Mouse (Mus musculus) thymus, adult 2 months (tissue): ENCODE measurements around the gene Atg9b. TPM values are rescaled to one million over a fixed set of nuclear protein-coding genes. Genes with fewer than 3 reads are reported as not detected.

Experiments used
- DNase-seq: peaks from one replicate; pipeline ENCODE4 v3.0.0; 2021
- H3K27ac ChIP-seq: fragments of 200-500 bp; 2 replicates; pipeline ENCODE4 v1.5.1; 2012; ENCODE audit warnings: low read length, control low read depth; ENCODE audit not compliant: control insufficient read depth, insufficient read depth
- H3K27me3 ChIP-seq: fragments of 200-500 bp; 2 replicates; pipeline ENCODE4 v1.6.1; 2012; ENCODE audit warnings: mild to moderate bottlenecking, low read length, moderate library complexity, mixed read lengths; ENCODE audit not compliant: control insufficient read depth, insufficient read depth
- H3K36me3 ChIP-seq: fragments of 200-500 bp; 2 replicates; pipeline ENCODE4 v1.6.1; 2012; ENCODE audit warnings: mild to moderate bottlenecking, low read length, moderate library complexity; ENCODE audit not compliant: control insufficient read depth, insufficient read depth
- H3K4me1 ChIP-seq: fragments of 200-500 bp; replicated peaks from 2 replicates; pipeline ENCODE4 v1.6.1; 2012; ENCODE audit warnings: low read length; ENCODE audit not compliant: control insufficient read depth, insufficient read depth
- H3K4me3 ChIP-seq: fragments of 200-500 bp; 2 replicates; pipeline ENCODE4 v1.5.1; 2012; ENCODE audit warnings: mild to moderate bottlenecking, low read length, control low read depth, moderate library complexity; ENCODE audit not compliant: control insufficient read depth, insufficient read depth
- CTCF ChIP-seq: fragments of 200-500 bp; IDR thresholded peaks from 2 replicates; pipeline ENCODE4 v1.5.1; 2012; ENCODE audit warnings: mild to moderate bottlenecking, control low read depth, low read length, moderate library complexity, borderline replicate concordance; ENCODE audit not compliant: control insufficient read depth, poor library complexity, insufficient read depth; ENCODE audit errors: extremely low read depth
- POLR2A ChIP-seq: fragments of 200-500 bp; IDR thresholded peaks from 2 replicates; pipeline ENCODE4 v1.6.1; 2012; ENCODE audit warnings: mild to moderate bottlenecking, low read length, control low read depth, moderate library complexity; ENCODE audit not compliant: control insufficient read depth, poor library complexity, insufficient read depth; ENCODE audit errors: extremely low read depth
- WGBS: fragments of 180-500 bp; shearing (Covaris S2); methylation state at CpG from one replicate; pipeline ENCODE4 v1.1.7; 2018; 5-methylcytosine and 5-hydroxymethylcytosine counted together
- polyA plus RNA-seq: library from polyadenylated mRNA; depleted of rRNA; stranded (reverse); fragments of >200 nt; gene quantifications from 2 replicates; pipeline ENCODE4 v1.2.3, GENCODE M21; 2012

The Atg9b gene
- polyA plus RNA-seq, 1 experiment: 6.8 TPM

GRCm38 (mm10) chr5:24381486-24381885 lies 10.5 kb downstream of the Atg9b start:
- WGBS: 91% methylated on average over 6 of the region's 6 CpGs
- Histone ChIP-seq H3K36me3 (no peaks in the 10 kb centered on the region), H3K27me3 (no peaks in the 10 kb centered on the region), H3K27ac (no peak overlapping the region), H3K4me3 (no peak overlapping the region), H3K4me1 (peaks cover 16% of the 10 kb centered on the region)
- no peak for TF ChIP-seq POLR2A
- no peak for TF ChIP-seq CTCF
- no peak for DNase-seq

- 95% methylated on average over 4 of the region's 4 CpGs for WGBS
- TF ChIP-seq POLR2A: no peak
- TF ChIP-seq CTCF: no peak
Observed at GRCm38 (mm10) chr5:24380499-24380898, 11.4 kb downstream of the Atg9b start.

DNA sequence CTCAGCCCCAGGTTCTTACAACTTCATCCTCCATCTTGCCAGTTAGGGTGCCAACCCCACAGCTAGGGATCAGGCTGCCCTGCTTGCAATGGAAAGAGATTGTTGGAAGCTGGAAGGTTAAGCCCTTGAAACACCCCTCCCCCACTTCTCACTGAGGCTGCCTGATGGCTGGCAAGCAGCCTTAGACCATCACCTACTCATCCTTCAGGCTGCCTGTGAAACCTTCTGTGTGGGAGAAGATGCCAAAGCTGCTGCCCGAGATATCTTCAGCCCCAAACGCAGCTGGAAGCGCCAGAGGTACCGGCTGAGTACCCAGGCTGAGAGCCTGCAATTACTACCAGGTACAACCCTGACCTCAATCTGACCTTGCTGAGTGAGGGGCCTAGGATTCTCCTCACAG lies 12.4 kb downstream of the Atg9b start:
- WGBS: 95% methylated on average over 4 of the region's 4 CpGs
- no peaks in the 10 kb centered on the region for H3K27me3 ChIP-seq
- no peaks in the 10 kb centered on the region for H3K36me3 ChIP-seq
- H3K4me3 ChIP-seq: no peak overlapping the region
- no peak overlapping the region for H3K27ac ChIP-seq
- peaks cover 14% of the 10 kb centered on the region for H3K4me1 ChIP-seq
- no peak for TF ChIP-seq CTCF
- no peak for TF ChIP-seq POLR2A
- no peak for DNase-seq

More at GRCm38 (mm10) chr5:24380499-24380898, 11.4 kb downstream of the Atg9b start:
- no peak for DNase-seq
- Histone ChIP-seq H3K36me3 (no peaks in the 10 kb centered on the region), H3K4me1 (peaks cover 16% of the 10 kb centered on the region), H3K27ac (no peak overlapping the region), H3K4me3 (no peak overlapping the region), H3K27me3 (no peaks in the 10 kb centered on the region)

DNA sequence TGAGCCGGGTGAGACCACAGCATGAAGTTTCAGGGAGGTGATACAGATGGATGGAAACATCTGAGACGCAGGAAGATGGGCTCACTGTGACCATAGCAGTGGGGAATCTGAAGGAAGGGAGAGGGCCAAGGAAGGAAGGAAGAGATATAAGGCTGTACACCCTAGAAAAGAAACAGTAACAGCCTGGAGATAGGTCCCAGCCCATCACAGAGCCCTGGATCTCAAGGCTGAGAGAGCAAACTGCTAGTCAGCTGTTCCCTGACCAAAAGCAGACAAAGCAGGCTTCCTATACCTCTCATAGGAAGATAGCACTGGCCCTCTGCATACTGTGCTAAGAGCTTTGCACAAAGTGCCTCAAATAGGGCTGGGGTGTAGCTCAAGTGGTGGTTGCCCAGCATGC lies 13.2 kb downstream of the Atg9b start:
- H3K4me3 ChIP-seq: no peak overlapping the region
- WGBS: 81% methylated on average over 2 of the region's 2 CpGs
- DNase-seq: no peak
- peaks cover 7% of the 10 kb centered on the region for H3K4me1 ChIP-seq
- TF ChIP-seq CTCF (no peak), POLR2A (no peak)
- H3K36me3 ChIP-seq: no peaks in the 10 kb centered on the region
- no peaks in the 10 kb centered on the region for H3K27me3 ChIP-seq
- H3K27ac ChIP-seq: no peak overlapping the region

GRCm38 (mm10) chr5:24374666-24375328 lies 17.1 kb downstream of the Atg9b start:
- TF ChIP-seq POLR2A: no peak
- TF ChIP-seq CTCF: no peak
- Histone ChIP-seq H3K4me3 (no peak overlapping the region), H3K27me3 (no peaks in the 10 kb centered on the region), H3K36me3 (no peaks in the 10 kb centered on the region), H3K27ac (no peak overlapping the region), H3K4me1 (no peaks in the 10 kb centered on the region)
- no peak for DNase-seq
- 87% methylated on average over 7 of the region's 7 CpGs for WGBS

DNA sequence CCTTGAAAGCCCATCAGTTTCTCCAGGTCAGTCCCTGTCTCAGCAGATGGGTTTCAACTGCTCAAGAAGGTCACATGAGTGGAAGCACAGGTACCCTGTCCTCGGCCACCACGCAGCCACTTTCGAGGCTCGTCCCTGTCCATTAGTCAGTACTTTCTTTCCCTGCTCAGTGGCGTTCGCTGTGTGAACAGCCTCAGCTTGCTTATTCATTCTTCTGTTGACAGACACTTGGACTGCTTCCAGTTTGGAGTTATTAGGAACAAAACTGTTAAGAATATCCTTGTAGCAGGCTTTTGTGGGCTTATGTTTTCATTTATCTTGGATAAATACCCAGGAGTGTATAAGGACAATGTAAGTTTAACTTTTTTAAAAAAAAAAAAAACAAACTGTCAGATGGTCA lies 17.7 kb downstream of the Atg9b start:
- H3K27ac ChIP-seq: no peak overlapping the region
- DNase-seq: no peak
- TF ChIP-seq CTCF: no peak
- no peak for TF ChIP-seq POLR2A
- H3K4me3 ChIP-seq: no peak overlapping the region
- H3K4me1 ChIP-seq: no peaks in the 10 kb centered on the region
- no peaks in the 10 kb centered on the region for H3K36me3 ChIP-seq
- H3K27me3 ChIP-seq: no peaks in the 10 kb centered on the region
- 71% methylated on average over 6 of the region's 6 CpGs for WGBS

GRCm38 (mm10) chr5:24373807-24374206 lies 18.1 kb downstream of the Atg9b start:
- TF ChIP-seq POLR2A: no peak
- TF ChIP-seq CTCF: no peak
- 97% methylated on average over 5 of the region's 5 CpGs for WGBS
- no peak overlapping the region for H3K27ac ChIP-seq

More at GRCm38 (mm10) chr5:24373807-24374206, 18.1 kb downstream of the Atg9b start:
- no peaks in the 10 kb centered on the region for H3K36me3 ChIP-seq
- DNase-seq: no peak
- H3K4me3 ChIP-seq: no peak overlapping the region
- H3K27me3 ChIP-seq: no peaks in the 10 kb centered on the region
- H3K4me1 ChIP-seq: no peaks in the 10 kb centered on the region
